Mouse (Mus musculus) neural tube, embryonic 14.5 days (tissue): ENCODE results near the gene Fam118b. TPM values are rescaled to one million over a fixed set of nuclear protein-coding genes. Genes with fewer than 3 reads are reported as not detected.

Source experiments
- ATAC-seq: fragments of 200-750 bp; cut with Nextera tagmentation; 2 replicates; pipeline ENCODE4 v1.8.0; 2017; ENCODE audit warnings: low read depth, mild to moderate bottlenecking, moderate TSS enrichment, moderate library complexity
- H3K27ac ChIP-seq: fragments of 300-500 bp; sonication (generic); 2 replicates; pipeline ENCODE4 v1.5.1; 2014; ENCODE audit warnings: low read depth, mild to moderate bottlenecking, control low read depth, low read length, moderate library complexity, mixed read lengths
- H3K27me3 ChIP-seq: fragments of 300-500 bp; sonication (generic); 2 replicates; pipeline ENCODE4 v1.6.1; 2014; ENCODE audit warnings: low read length; ENCODE audit not compliant: control insufficient read depth, insufficient read depth
- H3K36me3 ChIP-seq: fragments of 300-500 bp; sonication (generic); 2 replicates; pipeline ENCODE4 v1.6.1; 2014; ENCODE audit warnings: low read length, mixed read lengths; ENCODE audit not compliant: control insufficient read depth, insufficient read depth
- H3K4me1 ChIP-seq: fragments of 300-500 bp; sonication (generic); 2 replicates; pipeline ENCODE4 v1.6.1; 2014; ENCODE audit warnings: low read length; ENCODE audit not compliant: control insufficient read depth, insufficient read depth
- H3K4me2 ChIP-seq: fragments of 300-500 bp; sonication (generic); 2 replicates; pipeline ENCODE4 v1.6.1; 2014; ENCODE audit warnings: mild to moderate bottlenecking, low read depth, low read length, control low read depth
- H3K4me3 ChIP-seq: fragments of 300-500 bp; sonication (generic); 2 replicates; pipeline ENCODE4 v1.5.1; 2014; ENCODE audit warnings: low read depth, low read length, control low read depth, mixed read lengths
- H3K9ac ChIP-seq: fragments of 300-500 bp; sonication (generic); replicated peaks from 2 replicates; pipeline ENCODE4 v1.6.1; 2014; ENCODE audit warnings: low read depth, mild to moderate bottlenecking, control low read depth, low read length, mixed read lengths
- H3K9me3 ChIP-seq: fragments of 300-500 bp; sonication (generic); 2 replicates; pipeline ENCODE4 v1.6.1; 2016; ENCODE audit warnings: low read length; ENCODE audit not compliant: control insufficient read depth
- WGBS: fragments of 180-500 bp; shearing (Covaris S2); extraction: QIAGEN DNeasy Blood & Tissue Kit; methylation state at CpG from one replicate; pipeline ENCODE4 v1.1.7; 2014; 5-methylcytosine and 5-hydroxymethylcytosine counted together
- polyA plus RNA-seq: library from polyadenylated mRNA; unstranded; fragments of >200 nt; fragmentation: Nextera tagmentation; extraction: Ambion mirVana; gene quantifications from 2 replicates; pipeline ENCODE4 v1.2.1, GENCODE M21; 2014

Gene Fam118b
- polyA plus RNA-seq, 1 experiment from 2014 or later = 55.1 TPM

GRCm38 (mm10) chr9:35293465-35293864 lies 25.9 kb upstream of the Fam118b start:
- H3K27ac ChIP-seq = no peak overlapping the region
- 81% methylated on average over 5 of the region's 5 CpGs for WGBS

GRCm38 (mm10) chr9:35290916-35291315 lies 23.3 kb upstream of the Fam118b start:
- H3K9ac ChIP-seq = no peak overlapping the region
- no peaks in the 10 kb centered on the region for H3K36me3 ChIP-seq
- H3K4me2 ChIP-seq = no peak overlapping the region
- peaks cover 6% of the 10 kb centered on the region for H3K27me3 ChIP-seq
- WGBS = 91% methylated on average over 4 of the region's 4 CpGs
- H3K4me1 ChIP-seq = no peaks in the 10 kb centered on the region
- ATAC-seq = no peak
- H3K9me3 ChIP-seq = no peaks in the 10 kb centered on the region
- H3K4me3 ChIP-seq = no peak overlapping the region
- H3K27ac ChIP-seq = no peak overlapping the region

More at GRCm38 (mm10) chr9:35293465-35293864, 25.9 kb upstream of the Fam118b start:
- ATAC-seq = no peak
- Histone ChIP-seq H3K4me1 (no peaks in the 10 kb centered on the region), H3K9ac (no peak overlapping the region), H3K36me3 (no peaks in the 10 kb centered on the region), H3K4me3 (no peak overlapping the region), H3K4me2 (no peak overlapping the region), H3K9me3 (no peaks in the 10 kb centered on the region), H3K27me3 (peaks cover 4% of the 10 kb centered on the region; the same call in 1 of the 2 replicates)

- Histone ChIP-seq H3K4me2 (no peak overlapping the region), H3K4me3 (no peak overlapping the region), H3K27me3 (peaks cover 6% of the 10 kb centered on the region), H3K9me3 (no peaks in the 10 kb centered on the region), H3K9ac (no peak overlapping the region), H3K27ac (no peak overlapping the region), H3K36me3 (no peaks in the 10 kb centered on the region), H3K4me1 (no peaks in the 10 kb centered on the region)
- no peak for ATAC-seq
- 97% methylated on average over 3 of the region's 3 CpGs for whole genome bisulfite sequencing
Observed at GRCm38 (mm10) chr9:35290417-35290816, 22.8 kb upstream of the Fam118b start.

GRCm38 (mm10) chr9:35289992-35290391 lies 22.4 kb upstream of the Fam118b start:
- no peak overlapping the region for H3K9ac ChIP-seq
- H3K4me2 ChIP-seq = no peak overlapping the region
- no peaks in the 10 kb centered on the region for H3K9me3 ChIP-seq
- no peak for ATAC-seq
- WGBS = 20% methylated on average over 7 of the region's 7 CpGs
- H3K27me3 ChIP-seq = peaks cover 6% of the 10 kb centered on the region
- no peaks in the 10 kb centered on the region for H3K4me1 ChIP-seq
- no peak overlapping the region for H3K27ac ChIP-seq
- no peaks in the 10 kb centered on the region for H3K36me3 ChIP-seq
- H3K4me3 ChIP-seq = no peak overlapping the region

GRCm38 (mm10) chr9:35286351-35286750 lies 18.7 kb upstream of the Fam118b start:
- H3K27ac ChIP-seq = no peak overlapping the region
- no peak overlapping the region for H3K9ac ChIP-seq
- no peaks in the 10 kb centered on the region for H3K36me3 ChIP-seq
- no peak for ATAC-seq
- H3K27me3 ChIP-seq = peaks cover 2% of the 10 kb centered on the region
- H3K4me1 ChIP-seq = no peaks in the 10 kb centered on the region
- WGBS = 88% methylated on average over 3 of the region's 3 CpGs
- H3K4me2 ChIP-seq = no peak overlapping the region
- no peaks in the 10 kb centered on the region for H3K9me3 ChIP-seq
- H3K4me3 ChIP-seq = no peak overlapping the region

GRCm38 (mm10) chr9:35284351-35284750 lies 16.7 kb upstream of the Fam118b start:
- no peak overlapping the region for H3K9ac ChIP-seq
- no peaks in the 10 kb centered on the region for H3K4me1 ChIP-seq
- no peak overlapping the region for H3K4me2 ChIP-seq
- peaks cover 2% of the 10 kb centered on the region for H3K27me3 ChIP-seq
- H3K27ac ChIP-seq = no peak overlapping the region
- no peak overlapping the region for H3K4me3 ChIP-seq
- WGBS = 88% methylated on average over 4 of the region's 4 CpGs
- no peak for ATAC-seq
- H3K36me3 ChIP-seq = no peaks in the 10 kb centered on the region
- no peaks in the 10 kb centered on the region for H3K9me3 ChIP-seq

- Histone ChIP-seq H3K9me3 (no peaks in the 10 kb centered on the region), H3K36me3 (no peaks in the 10 kb centered on the region), H3K4me1 (no peaks in the 10 kb centered on the region), H3K9ac (no peak overlapping the region), H3K27ac (no peak overlapping the region), H3K27me3 (peaks cover 2% of the 10 kb centered on the region), H3K4me2 (no peak overlapping the region), H3K4me3 (no peak overlapping the region)
- WGBS = 72% methylated on average over 13 of the region's 13 CpGs
- peak; percentile 22; the same call in 1 of the 2 replicates for ATAC-seq
Observed at GRCm38 (mm10) chr9:35283415-35284069, 15.9 kb upstream of the Fam118b start.

- H3K4me1 ChIP-seq = no peaks in the 10 kb centered on the region
- peak; percentile 57; the same call in 1 of the 2 replicates for ATAC-seq
- no peaks in the 10 kb centered on the region for H3K36me3 ChIP-seq
- H3K27me3 ChIP-seq = peaks cover 2% of the 10 kb centered on the region
- H3K9ac ChIP-seq = no peak overlapping the region
- no peak overlapping the region for H3K27ac ChIP-seq
- 60% methylated on average over 5 of the region's 5 CpGs for WGBS
- no peak overlapping the region for H3K4me3 ChIP-seq
- H3K4me2 ChIP-seq = no peak overlapping the region
- no peaks in the 10 kb centered on the region for H3K9me3 ChIP-seq
Observed at GRCm38 (mm10) chr9:35282851-35283200, 15.2 kb upstream of the Fam118b start.

- Histone ChIP-seq H3K4me3 (no peak overlapping the region), H3K27ac (no peak overlapping the region), H3K9ac (no peak overlapping the region), H3K4me2 (no peak overlapping the region), H3K36me3 (no peaks in the 10 kb centered on the region), H3K9me3 (no peaks in the 10 kb centered on the region), H3K4me1 (no peaks in the 10 kb centered on the region), H3K27me3 (peaks cover 2% of the 10 kb centered on the region)
- ATAC-seq = no peak
- 13% methylated on average over 5 of the region's 5 CpGs for WGBS
Observed at GRCm38 (mm10) chr9:35282006-35282850, 14.6 kb upstream of the Fam118b start.
